Mouse (Mus musculus) telencephalon, adult 2 months (tissue): ENCODE data around the gene Umps.

Experiments
- DNase-seq: peaks from one replicate; pipeline ENCODE4 v3.0.0-alpha.2; 2011; ENCODE audit warnings: low read depth, low spot score

The Umps gene

DNA sequence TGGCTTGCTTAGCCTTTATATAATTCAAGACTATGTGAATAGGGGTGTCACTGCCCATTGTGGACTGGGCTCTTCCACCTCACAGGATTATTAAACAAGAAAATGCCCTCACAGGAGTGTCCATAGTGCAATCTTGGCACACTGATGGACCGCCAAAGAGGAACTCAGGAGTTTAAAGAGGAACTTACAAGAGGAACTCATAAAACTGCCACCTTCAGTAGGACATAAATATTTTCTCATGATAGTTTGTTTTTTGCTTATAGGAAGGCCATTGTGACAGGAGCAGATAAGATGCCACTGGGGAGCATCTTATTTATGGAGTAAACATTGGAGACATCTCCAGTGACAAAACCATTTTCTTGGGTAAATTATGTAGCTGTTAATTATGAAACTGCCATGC is 12.0 kb downstream of the Umps start:
- no peak for DNase-seq

DNA sequence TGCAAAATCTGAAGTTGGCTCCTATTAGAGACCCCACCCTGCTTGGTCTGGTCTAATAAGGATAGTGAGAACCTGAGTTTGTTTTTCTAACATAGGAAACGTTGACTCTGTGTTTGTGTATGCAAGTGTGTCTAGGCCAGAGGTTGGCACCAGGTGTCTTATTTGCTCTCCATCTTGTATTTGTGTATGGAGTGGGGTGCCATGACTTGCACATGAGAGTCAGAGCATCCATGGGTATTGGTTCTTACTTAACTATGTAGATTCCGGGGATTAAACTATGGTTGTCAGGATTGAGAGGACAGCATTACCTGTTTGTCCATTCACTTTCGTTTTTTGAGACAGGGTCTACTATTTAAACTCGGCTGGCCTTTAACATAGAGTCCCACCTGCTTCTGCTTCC is 13.8 kb downstream of the Umps start:
- DNase-seq: no peak

GRCm38 (mm10) chr16:33950830-33951229 is 16.0 kb downstream of the Umps start:
- no peak for DNase-seq

GRCm38 (mm10) chr16:33950386-33950785 is 16.5 kb downstream of the Umps start:
- no peak for DNase-seq

- DNase-seq: no peak
These were observed 18.9 kb downstream of the Umps start for GRCm38 (mm10) chr16:33947664-33948571.

DNA sequence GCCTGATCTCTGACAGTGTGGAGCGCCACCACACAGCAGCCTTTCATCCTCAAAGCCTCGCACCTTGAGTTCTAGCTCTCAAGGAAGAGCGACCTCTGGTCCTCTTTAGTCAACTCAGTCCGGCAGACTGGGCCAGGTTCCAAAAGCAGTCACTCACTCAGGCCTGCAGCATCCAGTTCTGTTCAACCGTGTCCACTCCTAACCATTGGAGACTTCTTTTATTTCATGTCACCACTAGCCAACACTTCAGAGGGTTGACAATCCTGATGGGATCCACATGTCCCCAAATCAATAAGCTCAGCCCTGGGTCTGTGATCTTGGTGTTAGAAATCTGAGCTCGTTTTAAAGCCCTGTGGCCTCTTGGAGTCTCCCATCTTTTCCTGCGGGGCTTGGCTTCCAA is 20.8 kb downstream of the Umps start:
- DNase-seq: no peak

DNA sequence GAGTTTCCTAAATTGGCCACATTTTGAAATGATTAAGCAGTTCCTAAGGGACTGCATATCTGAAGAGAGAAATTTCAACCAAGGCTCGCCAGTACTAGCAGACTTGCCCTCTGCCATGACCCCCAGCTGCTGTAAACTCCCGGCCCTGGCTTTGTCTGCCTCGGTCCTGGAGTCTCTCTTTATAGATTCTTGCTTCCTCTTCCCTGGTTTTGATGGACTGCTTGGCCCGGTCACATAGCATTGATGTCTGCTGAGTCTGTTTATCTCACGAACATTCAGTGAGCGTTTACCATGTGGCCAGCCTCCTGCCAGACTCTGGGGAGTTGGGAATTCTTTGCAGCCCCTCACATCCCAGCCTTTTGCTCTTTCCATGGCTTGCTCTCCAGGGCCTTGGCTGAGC is 22.1 kb downstream of the Umps start:
- no peak for DNase-seq

DNA sequence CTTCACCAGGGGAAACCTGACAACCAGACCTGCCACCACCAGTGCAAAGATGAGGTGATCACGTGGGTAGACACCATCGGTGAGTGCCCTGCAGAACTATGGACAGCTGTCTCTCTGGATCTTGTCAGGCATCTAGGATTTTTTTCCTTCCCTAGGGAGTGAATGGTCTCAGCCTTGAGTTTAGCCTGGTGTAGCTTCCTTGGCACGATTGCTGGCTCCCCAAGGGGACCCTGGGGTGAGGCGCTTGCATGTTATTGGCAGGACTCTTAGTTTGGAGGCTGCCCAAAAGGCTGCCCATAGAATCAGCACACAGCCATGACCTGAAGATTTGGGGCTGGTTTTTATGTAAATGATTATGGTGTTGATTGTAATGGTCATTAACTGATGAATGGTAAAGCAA is 22.7 kb downstream of the Umps start:
- DNase-seq: no peak

GRCm38 (mm10) chr16:33943388-33943787 is 23.4 kb downstream of the Umps start:
- DNase-seq: no peak

DNA sequence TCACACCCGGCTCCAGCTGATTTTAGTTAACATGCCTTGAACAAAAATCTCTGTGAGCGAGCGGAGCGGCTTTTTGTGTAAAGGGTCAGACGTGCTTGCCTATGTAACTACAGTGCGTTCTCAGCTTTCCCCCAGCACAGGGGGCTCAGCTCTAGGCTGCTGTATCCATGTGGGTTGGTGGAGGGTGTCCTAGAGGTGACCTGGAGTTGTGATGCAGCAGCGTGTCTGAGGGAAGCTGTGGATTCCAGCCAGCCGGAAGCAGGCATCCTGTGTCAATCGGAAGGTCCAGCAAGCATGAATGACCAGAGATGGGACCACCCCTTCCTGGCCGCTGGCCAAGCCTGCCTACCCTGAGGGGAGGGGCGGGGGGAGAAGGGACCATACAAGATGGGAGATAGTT is 24.5 kb downstream of the Umps start:
- no peak for DNase-seq

DNA sequence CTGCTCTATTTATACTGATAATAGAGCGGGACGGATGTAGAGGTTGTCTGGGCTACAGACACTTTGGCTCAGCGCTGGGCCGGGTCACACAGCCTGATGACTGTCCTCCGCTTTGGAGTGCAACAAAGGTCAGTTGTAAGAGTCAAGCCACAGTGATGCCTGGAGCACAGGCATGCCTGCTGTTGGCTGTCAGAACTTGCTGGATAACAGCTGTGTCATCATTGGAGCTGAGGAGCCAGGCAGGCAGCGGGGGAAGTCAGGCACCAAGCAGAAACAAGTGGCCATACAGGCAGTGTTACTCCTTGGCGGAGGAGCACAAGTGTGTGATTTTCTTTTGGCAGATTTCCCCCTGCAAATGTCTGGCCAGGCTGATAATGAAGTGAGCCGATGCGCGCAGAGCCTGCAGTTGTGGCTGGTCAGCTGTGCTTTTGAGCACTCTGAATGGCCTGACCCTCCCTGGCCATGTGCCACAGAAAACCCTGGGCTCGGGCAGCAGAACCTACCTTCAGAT is 25.5 kb downstream of the Umps start:
- peak; percentile 24 for DNase-seq

GRCm38 (mm10) chr16:33940095-33940494 is 26.7 kb downstream of the Umps start:
- no peak for DNase-seq

- DNase-seq: no peak
These were observed 27.2 kb downstream of the Umps start for GRCm38 (mm10) chr16:33939636-33940035.

DNA sequence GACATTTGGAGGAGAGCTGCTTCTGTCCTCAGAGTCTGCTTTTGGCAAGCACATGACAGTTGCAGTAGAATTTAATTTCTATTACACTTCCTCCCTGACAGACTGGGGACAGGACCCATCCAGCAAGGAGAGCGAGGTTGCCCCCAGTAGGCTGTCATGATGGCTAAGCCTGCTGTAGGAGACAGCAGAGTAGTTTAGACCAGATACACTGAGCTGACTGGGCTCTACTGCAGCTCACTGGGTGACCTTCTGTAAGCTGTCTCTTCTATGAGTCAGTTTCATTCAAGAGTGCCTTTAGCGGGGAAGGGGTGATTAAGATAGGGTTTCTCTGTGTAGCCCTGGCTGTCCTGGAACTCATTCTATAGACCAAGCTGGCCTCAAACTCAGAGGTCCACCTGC is 27.7 kb downstream of the Umps start:
- DNase-seq: no peak

DNA sequence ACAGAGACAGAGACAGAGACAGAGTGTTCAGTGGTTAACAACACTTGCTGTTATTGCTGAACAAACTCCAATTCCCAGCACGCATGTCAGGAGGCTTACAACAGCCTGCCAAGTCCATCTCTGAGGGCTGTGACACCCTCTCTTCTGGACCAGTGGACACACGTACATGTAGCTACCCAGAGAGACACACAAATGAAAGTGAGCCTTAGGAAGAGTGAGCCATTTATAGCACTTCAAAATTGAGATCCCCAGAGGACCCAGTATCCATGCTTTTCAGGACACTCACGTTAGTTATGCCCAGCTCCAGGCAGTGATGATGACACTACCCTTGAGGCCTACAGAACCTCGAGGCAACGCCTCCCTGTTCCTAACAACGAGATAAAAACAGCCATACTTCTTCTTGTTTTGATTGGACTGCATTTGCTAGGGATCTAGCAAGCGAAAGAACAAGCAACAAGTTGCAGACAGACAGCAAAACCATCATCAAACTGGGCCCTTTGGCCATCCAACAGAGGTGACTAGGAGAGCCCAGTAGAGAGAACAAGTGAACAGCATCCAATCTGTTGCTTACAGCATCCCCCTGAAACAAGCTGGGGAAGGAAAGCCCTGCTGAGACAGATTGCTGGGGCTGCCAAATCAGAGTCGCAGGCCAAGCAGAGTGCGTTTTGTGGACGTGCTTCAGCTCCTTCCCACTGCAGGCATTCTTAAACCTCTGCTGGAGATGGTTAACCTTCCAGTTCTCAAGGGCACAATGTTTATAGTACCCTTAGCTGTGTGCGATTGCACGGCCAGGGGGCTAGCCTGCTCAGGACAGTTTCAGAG is 28.3 kb downstream of the Umps start:
- no peak for DNase-seq

- DNase-seq: no peak
These were observed 29.3 kb downstream of the Umps start for GRCm38 (mm10) chr16:33937567-33937966.

DNA sequence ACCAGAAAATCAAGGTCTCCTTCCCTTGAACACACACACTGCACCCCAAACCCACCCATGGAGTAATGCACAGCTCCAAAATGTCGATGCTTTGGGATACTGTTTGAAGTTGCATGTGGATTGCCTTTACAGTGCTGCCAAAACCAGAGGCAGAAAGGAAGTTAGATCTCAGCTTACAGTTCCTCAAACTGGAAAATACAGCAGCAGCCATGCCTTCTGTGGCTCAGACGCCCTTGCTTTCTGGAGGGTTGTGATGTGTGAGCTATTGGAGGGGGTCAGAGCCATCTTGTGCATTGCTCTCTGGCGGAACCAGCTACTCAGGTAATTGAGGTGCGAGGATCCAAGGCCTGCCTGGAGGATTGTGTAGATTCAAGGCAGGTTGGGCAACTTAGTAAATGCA is 30.0 kb downstream of the Umps start:
- DNase-seq: no peak

GRCm38 (mm10) chr16:33935407-33935785 is 31.4 kb downstream of the Umps start:
- DNase-seq: no peak

- DNase-seq: no peak
These were observed 32.0 kb downstream of the Umps start for GRCm38 (mm10) chr16:33934701-33935406.

DNA sequence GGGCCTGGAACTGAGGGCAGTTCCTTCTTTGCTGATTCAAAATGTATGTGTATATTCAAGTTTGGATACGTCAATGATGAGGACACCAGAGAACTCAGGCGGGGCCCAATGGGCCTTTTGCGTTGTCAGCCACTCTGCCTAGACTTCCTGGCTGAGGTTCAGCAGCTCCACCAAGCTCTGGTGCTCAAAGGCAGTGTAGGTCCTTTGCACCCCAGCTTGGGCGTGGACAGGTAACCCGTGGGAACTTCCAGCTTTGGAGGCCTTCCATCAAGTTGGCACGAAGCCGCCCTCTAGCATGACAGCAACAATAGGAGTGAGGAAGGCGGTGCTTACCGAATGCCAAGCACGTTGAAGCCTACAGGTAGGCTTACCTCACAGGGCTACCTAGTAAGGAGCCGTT is 33.4 kb downstream of the Umps start:
- DNase-seq: no peak

DNA sequence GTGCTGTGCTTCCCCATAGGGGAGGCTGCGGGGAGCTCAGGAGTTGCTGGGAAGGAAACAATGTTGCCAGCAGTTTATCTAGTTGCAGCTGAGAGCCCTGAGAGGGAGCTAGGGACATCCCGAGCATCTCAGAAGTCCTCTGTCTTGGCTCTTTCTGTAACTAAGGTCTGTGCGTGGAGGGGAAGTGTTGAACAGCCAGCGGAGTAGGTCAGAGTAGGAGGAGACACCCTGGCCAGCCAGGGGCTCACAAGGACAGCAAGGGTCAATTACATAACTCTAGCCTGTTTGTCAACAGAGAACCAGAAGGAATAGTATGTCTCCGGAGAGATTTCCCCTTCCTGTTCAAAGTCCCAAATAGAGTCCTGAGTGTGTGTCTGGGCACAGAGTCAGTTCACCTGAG is 34.7 kb downstream of the Umps start:
- no peak for DNase-seq

DNA sequence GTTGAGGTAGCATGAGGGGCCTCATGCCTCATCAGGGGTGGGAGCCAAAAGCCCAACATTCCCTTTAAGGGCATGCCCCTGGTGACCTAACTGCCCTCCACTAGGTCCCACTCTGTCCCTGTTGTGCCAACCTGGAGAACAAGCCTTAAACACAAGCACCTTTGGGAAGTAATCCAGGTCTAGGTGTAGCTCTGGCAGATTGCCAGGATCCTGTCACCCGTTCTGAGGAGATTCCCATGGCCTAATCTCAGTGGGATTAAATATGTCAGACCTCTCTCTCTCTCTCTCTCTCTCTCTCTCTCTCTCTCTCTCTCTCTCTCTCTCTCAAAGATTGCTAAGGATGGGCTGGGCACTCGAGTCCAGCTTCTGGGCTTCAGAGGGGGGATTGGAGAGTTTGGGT is 35.2 kb downstream of the Umps start:
- DNase-seq: no peak
